Mouse (Mus musculus): ENCODE measurements around the gene Jak3.

GRCm38 (mm10) chr8:71631897-71632296 is 44.2 kb upstream of the Jak3 start:
- TF ChIP-seq CTCF (IDR thresholded peaks at IDR 0.05; ENCODE audit: extremely low read depth, insufficient read depth, insufficient read length, insufficient replicate concordance): no peak
- no peak for TF ChIP-seq POLR2A (IDR thresholded peaks at IDR 0.05; ENCODE audit: low read depth, low read length)

Measured in spleen, adult 2 months (tissue).